Comparison of ENCODE assay signal across 14 mouse cellular contexts in genomic region chr11:69635471-69635870, GRCm38 (mm10). TPM values are rescaled to one million over a fixed set of nuclear protein-coding genes. Genes with fewer than 3 reads are reported as not detected.
A peak's percentile ranks its signal among the peaks of the same experiment; 100 is the strongest.
DNase-seq lines count a peak whose midpoint lies in the region; ATAC-seq and TF ChIP-seq lines count a peak whose summit lies in the region.
"Had no signal": no experiment of that assay in that cellular context is flagged by ENCODE, and none has a peak within 500 bp of the region (broad histone marks: within the 10 kb centered on the region; RNA-seq: fewer than 3 reads in every experiment).

No protein-coding gene starts in this region.

- no peak for TF ChIP-seq CTCF in CH12.LX (conservative IDR thresholded peaks at IDR 0.05 in 1 of 2, IDR thresholded peaks at IDR 0.05 in 1 of 2; ENCODE audit: low read depth in 2 of 2, low read length in 2 of 2)

- TF ChIP-seq RAD21 in CH12.LX (IDR thresholded peaks at IDR 0.05; ENCODE audit: low read depth, low read length) = no peak

- H3K27me3 ChIP-seq in kidney, embryonic 14.5 days (ENCODE audit: control insufficient read depth, insufficient read depth, low read length) = no peaks in the 10 kb centered on the region
- H3K27me3 ChIP-seq in CH12.LX (replicated peaks) = no peaks in the 10 kb centered on the region
- H3K27me3 ChIP-seq in embryonic facial prominence, embryonic 14.5 days (replicated peaks; ENCODE audit: control insufficient read depth, insufficient read depth, low read length) = no peaks in the 10 kb centered on the region
- H3K27me3 ChIP-seq in limb, embryonic 14.5 days (ENCODE audit: control insufficient read depth, insufficient read depth, low read length) = no peaks in the 10 kb centered on the region

- in situ Hi-C loops in CH12.LX (cut with MboI; ENCODE audit: low pct_ligation_motif_present, low pct_unique_long_range_greater_than_20kb, low sequenced_read_pairs) = no loop called here

- peaks cover 33% of the 10 kb centered on the region for H3K36me3 ChIP-seq in kidney, embryonic 14.5 days (ENCODE audit: control insufficient read depth, insufficient read depth, low read length)
- peaks cover 11 to 36% of the 10 kb centered on the region in 2 experiments for H3K36me3 ChIP-seq in CH12.LX (replicated peaks in 1 of 2; ENCODE audit: control insufficient read depth in 1 of 2, insufficient read depth in 1 of 2, low read length in 1 of 2)
- peaks cover 34% of the 10 kb centered on the region for H3K36me3 ChIP-seq in embryonic facial prominence, embryonic 14.5 days (ENCODE audit: control insufficient read depth, insufficient read depth, low read length)
- H3K36me3 ChIP-seq in limb, embryonic 14.5 days (ENCODE audit: control insufficient read depth, insufficient read depth, low read length) = peaks cover 26% of the 10 kb centered on the region

- H3K27ac ChIP-seq in kidney, embryonic 14.5 days (ENCODE audit: low read depth, low read length) = no peak overlapping the region
- H3K27ac ChIP-seq in CH12.LX (ENCODE audit: insufficient read depth, low read depth) = no peak overlapping the region
- H3K27ac ChIP-seq in embryonic facial prominence, embryonic 14.5 days (replicated peaks; ENCODE audit: low read depth, low read length) = no peak overlapping the region
- H3K27ac ChIP-seq in limb, embryonic 14.5 days (replicated peaks; ENCODE audit: low read depth, low read length) = no peak overlapping the region

- WGBS in kidney, embryonic 14.5 days = 78% methylated on average over 3 of the region's 3 CpGs
- WGBS in embryonic facial prominence, embryonic 14.5 days = 80% methylated on average over 3 of the region's 3 CpGs
- WGBS in limb, embryonic 14.5 days = 91% methylated on average over 3 of the region's 3 CpGs

- H3K4me3 ChIP-seq in kidney, embryonic 14.5 days (ENCODE audit: low read length) = no peak overlapping the region
- no peak overlapping the region for H3K4me3 ChIP-seq in CH12.LX (replicated peaks in 1 of 3; ENCODE audit: low read depth in 2 of 3, low read length in 2 of 3, poor library complexity in 1 of 3)
- H3K4me3 ChIP-seq in embryonic facial prominence, embryonic 14.5 days (ENCODE audit: low read depth, low read length) = no peak overlapping the region
- no peak overlapping the region for H3K4me3 ChIP-seq in limb, embryonic 14.5 days (replicated peaks; ENCODE audit: low read length)

- peaks cover 21% of the 10 kb centered on the region for H3K4me1 ChIP-seq in kidney, embryonic 14.5 days (ENCODE audit: control insufficient read depth, insufficient read depth, low read length)
- peaks cover 0 to 47% of the 10 kb centered on the region in 2 experiments; a peak in 2 of 4 replicates for H3K4me1 ChIP-seq in CH12.LX (ENCODE audit: control insufficient read depth in 1 of 2, insufficient read depth in 2 of 2)
- H3K4me1 ChIP-seq in embryonic facial prominence, embryonic 14.5 days (ENCODE audit: control insufficient read depth, insufficient read depth, low read length) = peaks cover 25% of the 10 kb centered on the region
- H3K4me1 ChIP-seq in limb, embryonic 14.5 days (ENCODE audit: control insufficient read depth, insufficient read depth, low read length) = peaks cover 16% of the 10 kb centered on the region; the same call in 1 of the 2 replicates

- DNase-seq in kidney, adult 9 months = no peak
- peak; percentile 29 for DNase-seq in CH12.LX (ENCODE audit: extremely low read depth)
- no peak for DNase-seq in embryonic facial prominence, embryonic 14.5 days (ENCODE audit: low spot score)
- no peak for DNase-seq in limb, embryonic 14.5 days (ENCODE audit: low spot score)
- DNase-seq in urinary bladder, adult 18-20 months (ENCODE audit: low spot score in 2 of 2) = no peak
- DNase-seq in heart, postnatal 4 days = no peak
- no peak for DNase-seq in adrenal gland, adult 8-10 months
- DNase-seq: cerebellum, postnatal 14 days; gastrocnemius, postnatal 14 days; retina, postnatal 1 day had no signal

- H3K9me3 ChIP-seq in kidney, embryonic 14.5 days (ENCODE audit: control insufficient read depth, low read length) = no peaks in the 10 kb centered on the region
- no peaks in the 10 kb centered on the region for H3K9me3 ChIP-seq in CH12.LX (replicated peaks; ENCODE audit: low read length)
- no peaks in the 10 kb centered on the region for H3K9me3 ChIP-seq in embryonic facial prominence, embryonic 14.5 days (ENCODE audit: control insufficient read depth, low read length)
- no peaks in the 10 kb centered on the region for H3K9me3 ChIP-seq in limb, embryonic 14.5 days (ENCODE audit: control insufficient read depth, low read length)

- no peak for ATAC-seq in kidney, embryonic 14.5 days (ENCODE audit: low FRiP score, low TSS enrichment)
- no peak for ATAC-seq in embryonic facial prominence, embryonic 14.5 days (ENCODE audit: low read depth)
- ATAC-seq in limb, embryonic 14.5 days (ENCODE audit: low FRiP score, low read depth) = no peak

- 0 out of 2 replicates have a peak overlapping the region, but pooled peaks have one; percentile 42 for H3K9ac ChIP-seq in kidney, embryonic 14.5 days (ENCODE audit: low read depth, low read length)
- 0 out of 2 replicates have a peak overlapping the region, but pooled peaks have one; percentile 94 for H3K9ac ChIP-seq in CH12.LX (ENCODE audit: insufficient read depth, low read depth)
- H3K9ac ChIP-seq in embryonic facial prominence, embryonic 14.5 days (ENCODE audit: low read depth, low read length) = no peak overlapping the region
- H3K9ac ChIP-seq in limb, embryonic 14.5 days (ENCODE audit: low read depth, low read length, severe bottlenecking) = no peak overlapping the region

- peak overlapping the region; percentile 4; the same call in 1 of the 2 replicates for H3K4me2 ChIP-seq in kidney, embryonic 14.5 days (replicated peaks; ENCODE audit: low read depth, low read length)
- H3K4me2 ChIP-seq in CH12.LX (ENCODE audit: insufficient read depth, low read depth, poor library complexity, severe bottlenecking) = peak overlapping the region; percentile 89; the same call in 1 of the 2 replicates
- H3K4me2 ChIP-seq in embryonic facial prominence, embryonic 14.5 days (ENCODE audit: low read depth, low read length) = peak overlapping the region; percentile 89
- peak overlapping the region; percentile 23; the same call in 1 of the 2 replicates for H3K4me2 ChIP-seq in limb, embryonic 14.5 days (replicated peaks; ENCODE audit: low read depth, low read length, severe bottlenecking)

- dilution Hi-C loops in CH12.LX (cut with MboI; ENCODE audit: extremely low pct_ligation_motif_present, extremely low pct_unique_long_range_greater_than_20kb, low sequenced_read_pairs) = no loop called here

- H3K79me2 ChIP-seq in CH12.LX (replicated peaks; ENCODE audit: control insufficient read depth, extremely low read depth, insufficient read depth, poor library complexity, severe bottlenecking) = peaks cover 52% of the 10 kb centered on the region

- no peak for TF ChIP-seq POLR2A in CH12.LX (IDR thresholded peaks at IDR 0.05; ENCODE audit: low read depth, low read length)
- TF ChIP-seq POLR2A in limb, embryonic 14.5 days (IDR thresholded peaks at IDR 0.05; ENCODE audit: borderline replicate concordance, extremely low read depth, insufficient read depth, insufficient read length) = no peak

- TF ChIP-seq EP300 in CH12.LX (IDR thresholded peaks at IDR 0.05; ENCODE audit: low read length) = no peak

RNA-seq across cellular contexts. Expression of gene Fxr2, which starts 2.7 kb away (rescaled TPM):
- 30.7 and 33.3 TPM in 2 replicates for polyA plus RNA-seq in kidney, embryonic 14.5 days (2014; fragmentation: Nextera tagmentation; extraction: Ambion mirVana)
- 96.4 and 104 TPM in 2 replicates for total RNA-seq in CH12.LX (2012; rRNA removed)
- 83.3 and 101 TPM in 2 replicates for total RNA-seq in CH12.LX (2014; rRNA removed)
- polyA plus RNA-seq in CH12.LX (2012; ENCODE audit: insufficient read length, low read depth) = 90.5 and 103 TPM in 2 replicates
- 25.4 and 26.3 TPM in 2 replicates for polyA plus RNA-seq in embryonic facial prominence, embryonic 14.5 days (2014; fragmentation: Nextera tagmentation; extraction: Ambion mirVana)
- polyA plus RNA-seq in limb, embryonic 14.5 days (2012; rRNA removed) = 122 and 125 TPM in 2 replicates
- 28.9 and 33.8 TPM in 2 replicates for polyA plus RNA-seq in limb, embryonic 14.5 days (2014; fragmentation: Nextera tagmentation; extraction: Ambion mirVana)
- 10 to 100 TPM; 81.4 to 83.6 TPM for total RNA-seq in heart, postnatal 4 days (2021)
- total RNA-seq in adrenal gland, adult 8-10 months (2022) = 100 to 1,000 TPM in 1 of 4 experiments, 10 to 100 TPM in 3; 75.8 to 112 (median 91.2) TPM

RNA-seq across cellular contexts. Expression of gene Sat2, which starts 13.6 kb away (rescaled TPM):
- polyA plus RNA-seq in kidney, embryonic 14.5 days (2014; fragmentation: Nextera tagmentation; extraction: Ambion mirVana) = 16.9 and 22.6 TPM in 2 replicates
- total RNA-seq in CH12.LX (2012; rRNA removed) = 0.38 TPM in 1 of 2 replicates, not detected in the other
- total RNA-seq in CH12.LX (2014; rRNA removed) = not detected in 2 replicates
- polyA plus RNA-seq in CH12.LX (2012; ENCODE audit: insufficient read length, low read depth) = not detected in 2 replicates
- polyA plus RNA-seq in embryonic facial prominence, embryonic 14.5 days (2014; fragmentation: Nextera tagmentation; extraction: Ambion mirVana) = 15.6 and 16.6 TPM in 2 replicates
- polyA plus RNA-seq in limb, embryonic 14.5 days (2012; rRNA removed) = 14.2 and 21.1 TPM in 2 replicates
- 16.5 and 20.1 TPM in 2 replicates for polyA plus RNA-seq in limb, embryonic 14.5 days (2014; fragmentation: Nextera tagmentation; extraction: Ambion mirVana)
- total RNA-seq in heart, postnatal 4 days (2021) = 1 to 10 TPM; 5.3 to 6.7 TPM
- 10 to 100 TPM in 2 of 4 experiments, 1 to 10 TPM in 2; 7.3 to 17.8 (median 12.8) TPM for total RNA-seq in adrenal gland, adult 8-10 months (2022)

RNA-seq across cellular contexts. Expression of gene Shbg, which starts 17.8 kb away (rescaled TPM):
- polyA plus RNA-seq in kidney, embryonic 14.5 days (2014; fragmentation: Nextera tagmentation; extraction: Ambion mirVana) = not detected in 2 replicates
- total RNA-seq in CH12.LX (2012; rRNA removed) = not detected in 2 replicates
- not detected in 2 replicates for total RNA-seq in CH12.LX (2014; rRNA removed)
- polyA plus RNA-seq in CH12.LX (2012; ENCODE audit: insufficient read length, low read depth) = not detected in 2 replicates
- polyA plus RNA-seq in embryonic facial prominence, embryonic 14.5 days (2014; fragmentation: Nextera tagmentation; extraction: Ambion mirVana) = not detected in 2 replicates
- 0.05 TPM in 1 of 2 replicates, not detected in the other for polyA plus RNA-seq in limb, embryonic 14.5 days (2012; rRNA removed)
- not detected in 2 replicates for polyA plus RNA-seq in limb, embryonic 14.5 days (2014; fragmentation: Nextera tagmentation; extraction: Ambion mirVana)
- not detected for total RNA-seq in heart, postnatal 4 days (2021)
- not detected for total RNA-seq in adrenal gland, adult 8-10 months (2022)
- total RNA-seq: heart, postnatal 25 days; layer of hippocampus, adult 18-20 months had no signal
- polyA plus RNA-seq: limb, embryonic 11.5 days had no signal

RNA-seq across cellular contexts. Expression of gene Sox15, which starts 19.6 kb away (rescaled TPM):
- 0.51 TPM in 1 of 2 replicates, not detected in the other for polyA plus RNA-seq in kidney, embryonic 14.5 days (2014; fragmentation: Nextera tagmentation; extraction: Ambion mirVana)
- 0.17 and 0.34 TPM in 2 replicates for total RNA-seq in CH12.LX (2012; rRNA removed)
- not detected in 2 replicates for total RNA-seq in CH12.LX (2014; rRNA removed)
- polyA plus RNA-seq in CH12.LX (2012; ENCODE audit: insufficient read length, low read depth) = 0.48 and 0.54 TPM in 2 replicates
- polyA plus RNA-seq in embryonic facial prominence, embryonic 14.5 days (2014; fragmentation: Nextera tagmentation; extraction: Ambion mirVana) = 1.7 and 2.9 TPM in 2 replicates
- polyA plus RNA-seq in limb, embryonic 14.5 days (2012; rRNA removed) = 1.5 and 2.1 TPM in 2 replicates
- 1.0 and 3.0 TPM in 2 replicates for polyA plus RNA-seq in limb, embryonic 14.5 days (2014; fragmentation: Nextera tagmentation; extraction: Ambion mirVana)
- not detected for total RNA-seq in heart, postnatal 4 days (2021)
- not detected for total RNA-seq in adrenal gland, adult 8-10 months (2022)
- total RNA-seq: gastrocnemius, postnatal 14 days; heart, postnatal 25 days; layer of hippocampus, adult 18-20 months had no signal

RNA-seq across cellular contexts. Expression of gene Mpdu1, which starts 27.0 kb away (rescaled TPM):
- 42.3 and 71.8 TPM in 2 replicates for polyA plus RNA-seq in kidney, embryonic 14.5 days (2014; fragmentation: Nextera tagmentation; extraction: Ambion mirVana)
- total RNA-seq in CH12.LX (2012; rRNA removed) = 110 and 150 TPM in 2 replicates
- 175 and 210 TPM in 2 replicates for total RNA-seq in CH12.LX (2014; rRNA removed)
- polyA plus RNA-seq in CH12.LX (2012; ENCODE audit: insufficient read length, low read depth) = 185 and 210 TPM in 2 replicates
- 29.1 and 33.6 TPM in 2 replicates for polyA plus RNA-seq in embryonic facial prominence, embryonic 14.5 days (2014; fragmentation: Nextera tagmentation; extraction: Ambion mirVana)
- polyA plus RNA-seq in limb, embryonic 14.5 days (2012; rRNA removed) = 117 and 155 TPM in 2 replicates
- polyA plus RNA-seq in limb, embryonic 14.5 days (2014; fragmentation: Nextera tagmentation; extraction: Ambion mirVana) = 28.9 and 30.8 TPM in 2 replicates
- total RNA-seq in heart, postnatal 4 days (2021) = 10 to 100 TPM; 34.3 to 36.3 TPM
- 100 to 1,000 TPM; 107 to 123 (median 113) TPM for total RNA-seq in adrenal gland, adult 8-10 months (2022)

Comparison
In these comparisons a context has a peak if more than half of its experiments do, and no peak if none do; other contexts are left out.
1. H3K4me2 ChIP-seq: peak in every context shown above with its lines; median percentile 89 in CH12.LX; 89 in embryonic facial prominence, embryonic 14.5 days; 23 in limb, embryonic 14.5 days; 4 in kidney, embryonic 14.5 days.
2. H3K9ac ChIP-seq: peak in kidney, embryonic 14.5 days (single experiment) and CH12.LX (single experiment); none in embryonic facial prominence, embryonic 14.5 days (single experiment) and limb, embryonic 14.5 days (single experiment).
3. RNA of gene Sat2, which starts 13.6 kb away (polyA plus RNA-seq): 14.2 to 21.1 TPM in limb, embryonic 14.5 days, 16.9 to 22.6 TPM in kidney, embryonic 14.5 days and 15.6 to 16.6 TPM in embryonic facial prominence, embryonic 14.5 days; not detected in CH12.LX; every median in the first group is over 10 times any median in the second.